Mouse (Mus musculus): ENCODE measurements at regions not wholly inside any gene's neighbourhood (a gene's known extent, or its start where the extent isn't known, plus 50 kb on each side); places are given as distances from the start of the nearest gene placed in this dataset.

- Histone ChIP-seq H3K9ac (no peak overlapping the region), H3K4me2 (no peak overlapping the region), H3K9me3 (ENCODE audit: low read depth, low read length) (no peaks in the 10 kb centered on the region), H3K4me1 (ENCODE audit: insufficient read depth) (no peaks in the 10 kb centered on the region), H3K27ac (ENCODE audit: low read depth) (no peak overlapping the region), H3K36me3 (ENCODE audit: insufficient read depth) (no peaks in the 10 kb centered on the region), H3K27me3 (ENCODE audit: insufficient read depth, low read length) (no peaks in the 10 kb centered on the region), H3K4me3 (ENCODE audit: low read depth, low read length) (no peak overlapping the region)
- DNase-seq = no peak
- TF ChIP-seq CTCF (IDR thresholded peaks at IDR 0.05; ENCODE audit: low read depth) = no peak
- 98% methylated on average over 3 of the region's 3 CpGs for WGBS
- ATAC-seq (ENCODE audit: insufficient read depth) = no peak
Observed at GRCm38 (mm10) chr9:90887405-90887804, 474.8 kb upstream of the Zic4 start.

- WGBS = 88% methylated on average over 4 of the region's 4 CpGs
- no peaks in the 10 kb centered on the region for H3K4me1 ChIP-seq (ENCODE audit: insufficient read depth)
Observed at GRCm38 (mm10) chr9:90890801-90891200, 471.4 kb upstream of the Zic4 start.

GRCm38 (mm10) chr9:90892816-90893215, 469.4 kb upstream of the Zic4 start:
- Histone ChIP-seq H3K9ac (no peak overlapping the region), H3K9me3 (ENCODE audit: low read depth, low read length) (no peaks in the 10 kb centered on the region), H3K4me3 (ENCODE audit: low read depth, low read length) (no peak overlapping the region), H3K4me1 (ENCODE audit: insufficient read depth) (no peaks in the 10 kb centered on the region), H3K27ac (ENCODE audit: low read depth) (no peak overlapping the region), H3K36me3 (ENCODE audit: insufficient read depth) (no peaks in the 10 kb centered on the region), H3K27me3 (ENCODE audit: insufficient read depth, low read length) (no peaks in the 10 kb centered on the region), H3K4me2 (no peak overlapping the region)
- no peak for ATAC-seq (ENCODE audit: insufficient read depth)
- DNase-seq = no peak
- no peak for TF ChIP-seq CTCF (IDR thresholded peaks at IDR 0.05; ENCODE audit: low read depth)
- WGBS = 69% methylated on average over 1 of the region's 1 CpGs

More at GRCm38 (mm10) chr9:90890801-90891200, 471.4 kb upstream of the Zic4 start:
- no peak overlapping the region for H3K27ac ChIP-seq (ENCODE audit: low read depth)
- H3K9ac ChIP-seq = no peak overlapping the region
- no peak for DNase-seq
- H3K9me3 ChIP-seq (ENCODE audit: low read depth, low read length) = no peaks in the 10 kb centered on the region
- no peak overlapping the region for H3K4me2 ChIP-seq
- no peak overlapping the region for H3K4me3 ChIP-seq (ENCODE audit: low read depth, low read length)
- H3K36me3 ChIP-seq (ENCODE audit: insufficient read depth) = no peaks in the 10 kb centered on the region
- no peak for TF ChIP-seq CTCF (IDR thresholded peaks at IDR 0.05; ENCODE audit: low read depth)
- ATAC-seq (ENCODE audit: insufficient read depth) = no peak
- no peaks in the 10 kb centered on the region for H3K27me3 ChIP-seq (ENCODE audit: insufficient read depth, low read length)

- H3K4me3 ChIP-seq (ENCODE audit: low read depth, low read length) = no peak overlapping the region
- H3K27ac ChIP-seq (ENCODE audit: low read depth) = no peak overlapping the region
- no peaks in the 10 kb centered on the region for H3K36me3 ChIP-seq (ENCODE audit: insufficient read depth)
- DNase-seq = no peak
- no peak overlapping the region for H3K4me2 ChIP-seq
- no peaks in the 10 kb centered on the region for H3K27me3 ChIP-seq (ENCODE audit: insufficient read depth, low read length)
- H3K4me1 ChIP-seq (ENCODE audit: insufficient read depth) = no peaks in the 10 kb centered on the region
- 33% methylated on average over 5 of the region's 5 CpGs for WGBS
- no peak for TF ChIP-seq CTCF (IDR thresholded peaks at IDR 0.05; ENCODE audit: low read depth)
- no peak for ATAC-seq (ENCODE audit: insufficient read depth)
- H3K9ac ChIP-seq = no peak overlapping the region
- H3K9me3 ChIP-seq (ENCODE audit: low read depth, low read length) = no peaks in the 10 kb centered on the region
Observed at GRCm38 (mm10) chr9:90903557-90903956, 458.7 kb upstream of the Zic4 start.

GRCm38 (mm10) chr9:90906106-90906505, 456.1 kb upstream of the Zic4 start:
- Histone ChIP-seq H3K9ac (no peak overlapping the region), H3K4me3 (ENCODE audit: low read depth, low read length) (no peak overlapping the region), H3K4me2 (no peak overlapping the region), H3K36me3 (ENCODE audit: insufficient read depth) (no peaks in the 10 kb centered on the region), H3K4me1 (ENCODE audit: insufficient read depth) (no peaks in the 10 kb centered on the region), H3K9me3 (ENCODE audit: low read depth, low read length) (no peaks in the 10 kb centered on the region), H3K27ac (ENCODE audit: low read depth) (no peak overlapping the region), H3K27me3 (ENCODE audit: insufficient read depth, low read length) (no peaks in the 10 kb centered on the region)
- no peak for DNase-seq
- TF ChIP-seq CTCF (IDR thresholded peaks at IDR 0.05; ENCODE audit: low read depth) = no peak
- 89% methylated on average over 5 of the region's 5 CpGs for WGBS
- no peak for ATAC-seq (ENCODE audit: insufficient read depth)

- Histone ChIP-seq H3K27ac (ENCODE audit: low read depth) (no peak overlapping the region), H3K27me3 (ENCODE audit: insufficient read depth, low read length) (no peaks in the 10 kb centered on the region), H3K36me3 (ENCODE audit: insufficient read depth) (no peaks in the 10 kb centered on the region), H3K9ac (no peak overlapping the region), H3K4me1 (ENCODE audit: insufficient read depth) (no peaks in the 10 kb centered on the region), H3K9me3 (ENCODE audit: low read depth, low read length) (no peaks in the 10 kb centered on the region), H3K4me3 (ENCODE audit: low read depth, low read length) (no peak overlapping the region), H3K4me2 (no peak overlapping the region)
- ATAC-seq (ENCODE audit: insufficient read depth) (no peak), DNase-seq (no peak)
- 95% methylated on average over 7 of the region's 7 CpGs for whole genome bisulfite sequencing
- no peak for TF ChIP-seq CTCF (IDR thresholded peaks at IDR 0.05; ENCODE audit: low read depth)
Observed at GRCm38 (mm10) chr9:90906684-90907083, 455.5 kb upstream of the Zic4 start.

GRCm38 (mm10) chr9:90954613-90955012, 407.6 kb upstream of the Zic4 start:
- no peak overlapping the region for H3K4me2 ChIP-seq
- H3K4me1 ChIP-seq (ENCODE audit: insufficient read depth) = no peaks in the 10 kb centered on the region
- H3K27me3 ChIP-seq (ENCODE audit: insufficient read depth, low read length) = no peaks in the 10 kb centered on the region
- no peak for ATAC-seq (ENCODE audit: insufficient read depth)
- H3K36me3 ChIP-seq (ENCODE audit: insufficient read depth) = no peaks in the 10 kb centered on the region
- no peak for DNase-seq
- no peak overlapping the region for H3K9ac ChIP-seq
- no peak overlapping the region for H3K4me3 ChIP-seq (ENCODE audit: low read depth, low read length)
- no peak overlapping the region for H3K27ac ChIP-seq (ENCODE audit: low read depth)
- no peaks in the 10 kb centered on the region for H3K9me3 ChIP-seq (ENCODE audit: low read depth, low read length)
- TF ChIP-seq CTCF (IDR thresholded peaks at IDR 0.05; ENCODE audit: low read depth) = no peak

- Histone ChIP-seq H3K9me3 (ENCODE audit: low read depth, low read length) (no peaks in the 10 kb centered on the region), H3K27ac (ENCODE audit: low read depth) (no peak overlapping the region), H3K9ac (no peak overlapping the region), H3K36me3 (ENCODE audit: insufficient read depth) (no peaks in the 10 kb centered on the region), H3K4me3 (ENCODE audit: low read depth, low read length) (no peak overlapping the region), H3K27me3 (ENCODE audit: insufficient read depth, low read length) (no peaks in the 10 kb centered on the region), H3K4me2 (no peak overlapping the region), H3K4me1 (ENCODE audit: insufficient read depth) (no peaks in the 10 kb centered on the region)
- no peak for ATAC-seq (ENCODE audit: insufficient read depth)
- peak; percentile 31 for DNase-seq
- TF ChIP-seq CTCF (IDR thresholded peaks at IDR 0.05; ENCODE audit: low read depth) = no peak
- 50% methylated on average over 4 of the region's 4 CpGs for WGBS
Observed at GRCm38 (mm10) chr9:90961436-90961835, 400.8 kb upstream of the Zic4 start.
